Mouse (Mus musculus): ENCODE data around the gene Slc25a29.

The Slc25a29 gene

GRCm38 (mm10) chr12:108834786-108835185 lies 897 bp downstream of the Slc25a29 start:
- DNase-seq (ENCODE audit: extremely low read depth, insufficient read length, low spot score) = no peak

GRCm38 (mm10) chr12:108834337-108834736 lies 1.3 kb downstream of the Slc25a29 start:
- DNase-seq (ENCODE audit: extremely low read depth, insufficient read length, low spot score) = no peak

- no peak for DNase-seq (ENCODE audit: extremely low read depth, insufficient read length, low spot score)
These were observed 2.3 kb downstream of the Slc25a29 start for GRCm38 (mm10) chr12:108833408-108833807.

- no peak for DNase-seq (ENCODE audit: extremely low read depth, insufficient read length, low spot score)
These were observed 2.8 kb downstream of the Slc25a29 start for GRCm38 (mm10) chr12:108832851-108833250.

- DNase-seq (ENCODE audit: extremely low read depth, insufficient read length, low spot score) = peak; percentile 84
These were observed 3.6 kb downstream of the Slc25a29 start for GRCm38 (mm10) chr12:108831966-108832643.

GRCm38 (mm10) chr12:108830358-108830757 lies 5.3 kb downstream of the Slc25a29 start:
- no peak for DNase-seq (ENCODE audit: extremely low read depth, insufficient read length, low spot score)

GRCm38 (mm10) chr12:108829636-108830035 lies 6.0 kb downstream of the Slc25a29 start:
- DNase-seq (ENCODE audit: extremely low read depth, insufficient read length, low spot score) = no peak

- no peak for DNase-seq (ENCODE audit: extremely low read depth, insufficient read length, low spot score)
These were observed 8.0 kb downstream of the Slc25a29 start for GRCm38 (mm10) chr12:108827641-108828040.

- no peak for DNase-seq (ENCODE audit: extremely low read depth, insufficient read length, low spot score)
These were observed 8.6 kb downstream of the Slc25a29 start for GRCm38 (mm10) chr12:108826958-108827535.

GRCm38 (mm10) chr12:108826282-108826957 lies 9.3 kb downstream of the Slc25a29 start:
- no peak for DNase-seq (ENCODE audit: extremely low read depth, insufficient read length, low spot score)

GRCm38 (mm10) chr12:108825561-108826224 lies 10.0 kb downstream of the Slc25a29 start:
- no peak for DNase-seq (ENCODE audit: extremely low read depth, insufficient read length, low spot score)

GRCm38 (mm10) chr12:108824225-108824874 lies 11.3 kb downstream of the Slc25a29 start:
- no peak for DNase-seq (ENCODE audit: extremely low read depth, insufficient read length, low spot score)

- DNase-seq (ENCODE audit: extremely low read depth, insufficient read length, low spot score) = no peak
These were observed 12.6 kb downstream of the Slc25a29 start for GRCm38 (mm10) chr12:108823036-108823435.

- no peak for DNase-seq (ENCODE audit: extremely low read depth, insufficient read length, low spot score)
These were observed 15.2 kb downstream of the Slc25a29 start for GRCm38 (mm10) chr12:108820461-108820860.

- no peak for DNase-seq (ENCODE audit: extremely low read depth, insufficient read length, low spot score)
These were observed 19.1 kb downstream of the Slc25a29 start for GRCm38 (mm10) chr12:108816569-108816968.

- no peak for DNase-seq (ENCODE audit: extremely low read depth, insufficient read length, low spot score)
These were observed 21.2 kb downstream of the Slc25a29 start for GRCm38 (mm10) chr12:108814470-108814869.

GRCm38 (mm10) chr12:108812463-108812862 lies 23.2 kb downstream of the Slc25a29 start:
- no peak for DNase-seq (ENCODE audit: extremely low read depth, insufficient read length, low spot score)

- no peak for DNase-seq (ENCODE audit: extremely low read depth, insufficient read length, low spot score)
These were observed 24.6 kb downstream of the Slc25a29 start for GRCm38 (mm10) chr12:108811133-108811532.

- DNase-seq (ENCODE audit: extremely low read depth, insufficient read length, low spot score) = no peak
These were observed 25.4 kb downstream of the Slc25a29 start for GRCm38 (mm10) chr12:108810309-108810708.

- DNase-seq (ENCODE audit: extremely low read depth, insufficient read length, low spot score) = no peak
These were observed 25.9 kb downstream of the Slc25a29 start for GRCm38 (mm10) chr12:108809771-108810170.

GRCm38 (mm10) chr12:108808465-108808864 lies 27.2 kb downstream of the Slc25a29 start:
- DNase-seq (ENCODE audit: extremely low read depth, insufficient read length, low spot score) = no peak
